Mouse (Mus musculus): ENCODE measurements around the gene Ttll5. TPM values are rescaled to one million over a fixed set of nuclear protein-coding genes. Genes with fewer than 3 reads are reported as not detected.

Ttll5 gene
- polyA plus RNA-seq, 2 experiments, result 5.6 to 6.4 TPM

- H3K9ac ChIP-seq (replicated peaks), result no peak overlapping the region
- no peak for ATAC-seq (ENCODE audit: insufficient read depth)
- no peaks in the 10 kb centered on the region for H3K9me3 ChIP-seq (ENCODE audit: control insufficient read depth, low read length)
- no peak overlapping the region for H3K4me3 ChIP-seq (ENCODE audit: insufficient read depth in 1 of 2, low read depth in 2 of 2, low read length in 2 of 2)
- H3K27ac ChIP-seq, result no peak overlapping the region
- DNase-seq (ENCODE audit: low read depth in 3 of 3, low spot score in 3 of 3), result no peak
- H3K36me3 ChIP-seq (replicated peaks; ENCODE audit: control insufficient read depth, insufficient read depth, low read depth), result no peaks in the 10 kb centered on the region; the same call in 1 of the 2 replicates
- 76% methylated on average over 8 of the region's 8 CpGs for WGBS (ENCODE audit: insufficient replicate concordance)
- no peaks in the 10 kb centered on the region for H3K4me1 ChIP-seq (replicated peaks; ENCODE audit: control insufficient read depth in 2 of 2, insufficient read depth in 2 of 2, low read length in 1 of 2)
- no peak overlapping the region for H3K4me2 ChIP-seq (ENCODE audit: low read depth)
- H3K27me3 ChIP-seq (ENCODE audit: control insufficient read depth, insufficient read depth, low read length), result no peaks in the 10 kb centered on the region
- no peak for TF ChIP-seq EP300 (IDR thresholded peaks at IDR 0.05; ENCODE audit: low read depth)
- no peak for TF ChIP-seq CTCF (IDR thresholded peaks at IDR 0.05; ENCODE audit: low read depth)
Observed at GRCm38 (mm10) chr12:85850661-85851060, 26.2 kb downstream of the Ttll5 start.

- ATAC-seq (ENCODE audit: insufficient read depth), result no peak
- WGBS (ENCODE audit: insufficient replicate concordance), result 64% methylated on average over 4 of the region's 4 CpGs
- TF ChIP-seq EP300 (IDR thresholded peaks at IDR 0.05; ENCODE audit: low read depth) (no peak), CTCF (IDR thresholded peaks at IDR 0.05; ENCODE audit: low read depth) (no peak)
- no peak overlapping the region for H3K9ac ChIP-seq (replicated peaks)
- no peak overlapping the region for H3K4me3 ChIP-seq (ENCODE audit: insufficient read depth in 1 of 2, low read depth in 2 of 2, low read length in 2 of 2)
- H3K36me3 ChIP-seq (replicated peaks; ENCODE audit: control insufficient read depth, insufficient read depth, low read depth), result no peaks in the 10 kb centered on the region; the same call in 1 of the 2 replicates
- H3K9me3 ChIP-seq (ENCODE audit: control insufficient read depth, low read length), result no peaks in the 10 kb centered on the region
- H3K4me2 ChIP-seq (ENCODE audit: low read depth), result no peak overlapping the region
- no peaks in the 10 kb centered on the region for H3K4me1 ChIP-seq (replicated peaks; ENCODE audit: control insufficient read depth in 2 of 2, insufficient read depth in 2 of 2, low read length in 1 of 2)
- no peaks in the 10 kb centered on the region for H3K27me3 ChIP-seq (ENCODE audit: control insufficient read depth, insufficient read depth, low read length)
- H3K27ac ChIP-seq, result no peak overlapping the region
- no peak for DNase-seq (ENCODE audit: low read depth in 3 of 3, low spot score in 3 of 3)
Observed at GRCm38 (mm10) chr12:85853836-85854235, 29.4 kb downstream of the Ttll5 start.

- DNase-seq (ENCODE audit: low read depth in 3 of 3, low spot score in 3 of 3) (no peak), ATAC-seq (ENCODE audit: insufficient read depth) (no peak)
- no peaks in the 10 kb centered on the region; the same call in 1 of the 2 replicates for H3K36me3 ChIP-seq (replicated peaks; ENCODE audit: control insufficient read depth, insufficient read depth, low read depth)
- H3K9me3 ChIP-seq (ENCODE audit: control insufficient read depth, low read length), result no peaks in the 10 kb centered on the region
- H3K27me3 ChIP-seq (ENCODE audit: control insufficient read depth, insufficient read depth, low read length), result no peaks in the 10 kb centered on the region
- H3K4me2 ChIP-seq (ENCODE audit: low read depth), result no peak overlapping the region
- no peak for TF ChIP-seq EP300 (IDR thresholded peaks at IDR 0.05; ENCODE audit: low read depth)
- TF ChIP-seq CTCF (IDR thresholded peaks at IDR 0.05; ENCODE audit: low read depth), result no peak
- no peak overlapping the region for H3K4me3 ChIP-seq (ENCODE audit: insufficient read depth in 1 of 2, low read depth in 2 of 2, low read length in 2 of 2)
- 54% methylated on average over 1 of the region's 1 CpGs for WGBS (ENCODE audit: insufficient replicate concordance)
- no peak overlapping the region for H3K27ac ChIP-seq
- H3K9ac ChIP-seq (replicated peaks), result no peak overlapping the region
- H3K4me1 ChIP-seq (replicated peaks; ENCODE audit: control insufficient read depth in 2 of 2, insufficient read depth in 2 of 2, low read length in 1 of 2), result no peaks in the 10 kb centered on the region
Observed at GRCm38 (mm10) chr12:85854271-85854670, 29.8 kb downstream of the Ttll5 start.

GRCm38 (mm10) chr12:85857300-85857699 is 32.8 kb downstream of the Ttll5 start:
- ATAC-seq (ENCODE audit: insufficient read depth) (no peak), DNase-seq (ENCODE audit: low read depth in 3 of 3, low spot score in 3 of 3) (no peak)
- 76% methylated on average over 7 of the region's 7 CpGs for WGBS (ENCODE audit: insufficient replicate concordance)
- H3K27me3 ChIP-seq (ENCODE audit: control insufficient read depth, insufficient read depth, low read length), result no peaks in the 10 kb centered on the region
- H3K4me1 ChIP-seq (replicated peaks; ENCODE audit: control insufficient read depth in 2 of 2, insufficient read depth in 2 of 2, low read length in 1 of 2), result no peaks in the 10 kb centered on the region; a peak in 1 of 4 replicates
- no peak overlapping the region for H3K27ac ChIP-seq
- no peaks in the 10 kb centered on the region; the same call in 1 of the 2 replicates for H3K36me3 ChIP-seq (replicated peaks; ENCODE audit: control insufficient read depth, insufficient read depth, low read depth)
- H3K9ac ChIP-seq (replicated peaks), result no peak overlapping the region
- no peak overlapping the region for H3K4me2 ChIP-seq (ENCODE audit: low read depth)
- TF ChIP-seq CTCF (IDR thresholded peaks at IDR 0.05; ENCODE audit: low read depth) (no peak), EP300 (IDR thresholded peaks at IDR 0.05; ENCODE audit: low read depth) (no peak)
- H3K9me3 ChIP-seq (ENCODE audit: control insufficient read depth, low read length), result no peaks in the 10 kb centered on the region
- no peak overlapping the region for H3K4me3 ChIP-seq (ENCODE audit: insufficient read depth in 1 of 2, low read depth in 2 of 2, low read length in 2 of 2)

GRCm38 (mm10) chr12:85859111-85859510 is 34.7 kb downstream of the Ttll5 start:
- Histone ChIP-seq H3K4me1 (replicated peaks; ENCODE audit: control insufficient read depth in 2 of 2, insufficient read depth in 2 of 2, low read length in 1 of 2) (no peaks in the 10 kb centered on the region; a peak in 1 of 4 replicates), H3K27me3 (ENCODE audit: control insufficient read depth, insufficient read depth, low read length) (no peaks in the 10 kb centered on the region), H3K4me2 (ENCODE audit: low read depth) (no peak overlapping the region), H3K4me3 (ENCODE audit: insufficient read depth in 1 of 2, low read depth in 2 of 2, low read length in 2 of 2) (no peak overlapping the region), H3K9ac (replicated peaks) (no peak overlapping the region), H3K27ac (no peak overlapping the region), H3K36me3 (replicated peaks; ENCODE audit: control insufficient read depth, insufficient read depth, low read depth) (no peaks in the 10 kb centered on the region; the same call in 1 of the 2 replicates), H3K9me3 (ENCODE audit: control insufficient read depth, low read length) (no peaks in the 10 kb centered on the region)
- WGBS (ENCODE audit: insufficient replicate concordance), result 82% methylated on average over 3 of the region's 3 CpGs
- no peak for ATAC-seq (ENCODE audit: insufficient read depth)
- TF ChIP-seq CTCF (IDR thresholded peaks at IDR 0.05; ENCODE audit: low read depth), result no peak
- TF ChIP-seq EP300 (IDR thresholded peaks at IDR 0.05; ENCODE audit: low read depth), result no peak
- no peak for DNase-seq (ENCODE audit: low read depth in 3 of 3, low spot score in 3 of 3)

Measured in liver, embryonic 14.5 days (tissue).